Mouse (Mus musculus): Measurements from ENCODE around the gene Olfr800. TPM values are rescaled to one million over a fixed set of nuclear protein-coding genes. Genes with fewer than 3 reads are reported as not detected.

Olfr800 gene
- not detected in 2 replicates for polyA plus RNA-seq (2015; fragmentation: Nextera tagmentation; extraction: Ambion mirVana)

DNA sequence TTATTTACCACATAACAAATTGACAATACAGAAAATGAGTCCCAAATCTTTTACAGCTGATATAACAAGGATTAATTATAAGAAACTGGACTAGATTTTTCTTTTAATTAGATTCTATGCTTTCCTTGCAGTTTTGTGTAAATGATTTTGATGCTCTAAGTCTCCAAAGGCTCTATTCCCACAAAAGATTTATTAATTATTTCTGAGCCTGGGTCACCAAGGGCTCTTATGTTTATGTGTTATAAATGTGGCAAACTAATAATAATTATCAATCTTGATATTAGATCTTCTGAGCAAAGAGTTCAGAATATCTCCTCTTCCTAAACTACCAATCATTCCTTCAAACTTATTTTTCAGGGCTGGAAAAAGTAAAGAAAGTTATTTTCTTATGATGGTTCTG is at the start of gene Olfr800:
TSS of gene Olfr800 (plus strand) at position 301 of the 400 bp plus-strand sequence.
- Histone ChIP-seq H3K27me3 (no peaks in the 10 kb centered on the region), H3K36me3 (no peaks in the 10 kb centered on the region), H3K27ac (no peak within 1 kb of the TSS)

DNA sequence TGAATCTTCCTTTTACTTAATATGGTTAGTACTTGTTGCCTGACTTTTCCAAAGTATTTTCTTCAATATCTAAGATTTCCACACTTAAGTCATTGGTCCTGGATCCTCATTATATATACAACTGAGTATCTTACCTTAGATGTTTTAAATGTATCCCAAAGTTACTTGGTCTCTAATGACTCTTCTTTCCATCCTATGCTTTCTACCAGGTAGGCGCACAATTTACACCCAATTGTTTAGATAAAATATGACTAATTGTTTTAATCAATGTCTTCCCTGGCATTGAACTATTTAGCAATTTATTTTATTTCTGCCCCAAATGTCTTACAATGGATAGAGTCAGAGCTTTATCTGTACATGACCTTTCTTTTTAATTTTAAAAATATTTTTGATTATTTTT is 45.0 kb upstream of the Olfr800 start, which contains the start of gene Olfr796:
TSS of gene Olfr796 (minus strand) at position 101 of the 400 bp plus-strand sequence.
- Histone ChIP-seq H3K27me3 (no peaks in the 10 kb centered on the region), H3K4me2 (no peak within 1 kb of the TSS), H3K9me3 (no peaks in the 10 kb centered on the region), H3K36me3 (no peaks in the 10 kb centered on the region), H3K4me1 (no peaks in the 10 kb centered on the region), H3K27ac (no peak within 1 kb of the TSS), H3K4me3 (no peak within 1 kb of the TSS), H3K9ac (no peak within 1 kb of the TSS)
- 96% methylated on average over 1 of the region's 1 CpGs for WGBS
- no peak for ATAC-seq (ENCODE audit: insufficient number of reproducible peaks, low FRiP score, low TSS enrichment, low read depth)

More for the DNA sequence above, at the start of gene Olfr800:
- no peak within 1 kb of the TSS for H3K4me3 ChIP-seq
- no peak for ATAC-seq (ENCODE audit: insufficient number of reproducible peaks, low FRiP score, low TSS enrichment, low read depth)
- no peak within 1 kb of the TSS for H3K4me2 ChIP-seq
- no peak within 1 kb of the TSS for H3K9ac ChIP-seq
- H3K4me1 ChIP-seq, result no peaks in the 10 kb centered on the region
- H3K9me3 ChIP-seq, result no peaks in the 10 kb centered on the region

DNA sequence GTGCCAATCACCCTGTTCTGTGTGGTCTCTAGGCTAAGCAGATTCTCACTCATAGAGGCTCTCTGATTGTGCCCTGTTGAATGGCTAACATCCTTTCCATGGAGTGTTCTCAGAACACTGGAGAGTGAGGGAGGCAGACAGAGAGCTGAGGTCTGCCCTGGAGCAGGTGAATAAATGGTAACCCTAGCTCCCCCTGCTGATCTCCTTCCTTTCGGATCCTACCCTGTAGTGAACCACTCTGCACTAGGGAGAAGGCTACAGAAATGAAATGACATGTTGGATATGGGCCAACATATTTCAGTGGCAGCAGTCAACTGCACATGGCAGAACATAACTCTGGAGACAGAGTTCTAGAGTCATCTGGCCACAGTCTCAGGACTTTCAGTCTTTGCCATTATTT is 35.8 kb upstream of the Olfr800 start:
- Histone ChIP-seq H3K9me3 (no peaks in the 10 kb centered on the region), H3K4me3 (no peak overlapping the region), H3K27ac (no peak overlapping the region), H3K9ac (no peak overlapping the region), H3K4me1 (no peaks in the 10 kb centered on the region), H3K4me2 (no peak overlapping the region), H3K27me3 (no peaks in the 10 kb centered on the region), H3K36me3 (no peaks in the 10 kb centered on the region)
- no peak for ATAC-seq (ENCODE audit: insufficient number of reproducible peaks, low FRiP score, low TSS enrichment, low read depth)
- 15% methylated on average over 1 of the region's 1 CpGs for WGBS

DNA sequence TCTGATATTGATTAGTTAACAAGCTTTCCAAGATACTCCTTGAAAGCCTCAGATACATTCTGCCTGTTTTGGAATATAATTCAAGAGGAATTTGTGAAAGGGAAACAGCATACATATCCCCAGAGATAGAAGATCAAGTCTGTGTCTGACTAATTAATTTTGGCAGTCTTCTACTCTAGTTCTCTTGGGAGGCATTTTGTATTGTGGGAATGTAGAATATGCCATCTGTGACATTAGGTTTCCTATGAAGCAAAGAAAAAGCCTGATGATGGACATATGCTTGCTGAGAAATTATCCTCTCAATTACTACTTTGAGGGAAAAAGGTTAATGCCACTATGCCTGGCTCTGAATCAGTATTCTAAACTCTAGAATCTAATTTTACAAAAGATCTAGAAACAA is 34.2 kb upstream of the Olfr800 start:
- no peak for ATAC-seq (ENCODE audit: insufficient number of reproducible peaks, low FRiP score, low TSS enrichment, low read depth)

DNA sequence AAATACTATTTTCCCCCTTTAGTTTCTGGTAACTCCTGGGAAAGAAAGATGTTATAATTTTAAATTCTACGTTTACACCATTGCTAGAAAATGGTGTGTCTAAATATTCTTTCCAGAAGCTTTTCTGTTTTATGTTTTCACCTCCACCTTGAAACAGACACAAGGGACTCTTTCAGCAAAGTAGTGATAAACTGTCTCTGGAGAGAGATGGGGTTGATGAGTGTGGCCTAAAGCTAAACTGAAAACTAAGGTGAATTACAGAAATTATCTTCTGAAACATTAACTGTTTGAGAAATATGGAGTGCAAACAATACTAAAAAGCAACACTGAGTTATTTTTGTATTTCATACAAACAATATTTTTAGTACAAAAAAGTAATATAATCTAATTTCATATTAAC is 29.7 kb upstream of the Olfr800 start, which contains the start of gene Olfr798:
TSS of gene Olfr798 (minus strand) at position 101 of the 400 bp plus-strand sequence.
- WGBS, result 76% methylated on average over 1 of the region's 1 CpGs
- Histone ChIP-seq H3K36me3 (no peaks in the 10 kb centered on the region), H3K4me2 (no peak within 1 kb of the TSS), H3K27me3 (no peaks in the 10 kb centered on the region), H3K9ac (no peak within 1 kb of the TSS), H3K4me3 (no peak within 1 kb of the TSS), H3K9me3 (no peaks in the 10 kb centered on the region), H3K4me1 (no peaks in the 10 kb centered on the region), H3K27ac (no peak within 1 kb of the TSS)
- ATAC-seq (ENCODE audit: insufficient number of reproducible peaks, low FRiP score, low TSS enrichment, low read depth), result no peak

More for the DNA sequence above, 34.2 kb upstream of the Olfr800 start:
- no peaks in the 10 kb centered on the region for H3K4me1 ChIP-seq
- H3K4me3 ChIP-seq, result no peak overlapping the region
- no peaks in the 10 kb centered on the region for H3K9me3 ChIP-seq
- no peaks in the 10 kb centered on the region for H3K27me3 ChIP-seq
- H3K27ac ChIP-seq, result no peak overlapping the region
- H3K4me2 ChIP-seq, result no peak overlapping the region
- no peak overlapping the region for H3K9ac ChIP-seq
- H3K36me3 ChIP-seq, result no peaks in the 10 kb centered on the region

DNA sequence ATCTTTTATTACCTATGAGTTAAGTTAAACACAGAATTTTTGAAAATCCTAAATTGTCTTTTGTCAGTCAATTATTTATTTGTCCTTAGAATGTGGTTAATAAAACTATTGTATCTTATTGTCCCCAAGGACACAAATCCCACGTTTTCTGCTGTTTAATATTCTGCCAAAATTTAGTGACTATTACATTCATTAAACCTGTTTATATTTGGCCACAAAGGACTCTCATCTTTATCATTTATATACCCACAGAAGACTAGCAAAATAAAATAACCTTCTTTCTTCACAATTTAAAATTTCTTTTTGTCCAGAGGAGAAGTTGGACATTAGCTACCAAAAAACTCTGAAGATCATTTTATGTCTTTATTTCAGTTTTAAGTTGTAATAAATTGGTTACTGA is 20.3 kb upstream of the Olfr800 start, which contains the start of gene Olfr799:
TSS of gene Olfr799 (plus strand) at position 301 of the 400 bp plus-strand sequence.
- no peaks in the 10 kb centered on the region for H3K36me3 ChIP-seq
- H3K27me3 ChIP-seq, result no peaks in the 10 kb centered on the region
- H3K27ac ChIP-seq, result no peak within 1 kb of the TSS
- H3K4me2 ChIP-seq, result no peak within 1 kb of the TSS
- no peak for ATAC-seq (ENCODE audit: insufficient number of reproducible peaks, low FRiP score, low TSS enrichment, low read depth)
- no peak within 1 kb of the TSS for H3K9ac ChIP-seq
- no peaks in the 10 kb centered on the region for H3K9me3 ChIP-seq
- WGBS, result 10% methylated on average over 1 of the region's 1 CpGs
- no peak within 1 kb of the TSS for H3K4me3 ChIP-seq
- H3K4me1 ChIP-seq, result no peaks in the 10 kb centered on the region

DNA sequence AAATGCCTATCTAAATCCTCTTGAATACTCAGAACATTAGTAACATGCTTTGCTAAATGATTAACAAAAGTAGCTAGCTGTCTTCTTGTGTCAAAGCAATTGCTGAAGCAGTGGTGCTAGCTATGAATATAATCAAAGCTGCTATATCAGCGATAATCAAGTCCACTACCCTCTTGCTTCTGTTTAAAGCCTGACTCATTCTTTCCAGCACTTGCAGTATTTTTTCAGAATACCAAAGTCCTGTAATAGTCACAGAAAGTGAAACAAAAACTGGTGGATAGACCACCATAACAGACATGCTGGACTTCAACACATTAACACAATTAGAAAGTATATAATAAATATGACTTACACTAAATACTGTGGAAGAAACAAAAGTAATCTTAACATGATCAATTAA is 5.7 kb upstream of the Olfr800 start:
- 92% methylated on average over 1 of the region's 1 CpGs for WGBS
- Histone ChIP-seq H3K9ac (no peak overlapping the region), H3K27me3 (no peaks in the 10 kb centered on the region), H3K36me3 (no peaks in the 10 kb centered on the region), H3K4me1 (no peaks in the 10 kb centered on the region), H3K27ac (no peak overlapping the region), H3K4me3 (no peak overlapping the region), H3K9me3 (no peaks in the 10 kb centered on the region), H3K4me2 (no peak overlapping the region)
- no peak for ATAC-seq (ENCODE audit: insufficient number of reproducible peaks, low FRiP score, low TSS enrichment, low read depth)

DNA sequence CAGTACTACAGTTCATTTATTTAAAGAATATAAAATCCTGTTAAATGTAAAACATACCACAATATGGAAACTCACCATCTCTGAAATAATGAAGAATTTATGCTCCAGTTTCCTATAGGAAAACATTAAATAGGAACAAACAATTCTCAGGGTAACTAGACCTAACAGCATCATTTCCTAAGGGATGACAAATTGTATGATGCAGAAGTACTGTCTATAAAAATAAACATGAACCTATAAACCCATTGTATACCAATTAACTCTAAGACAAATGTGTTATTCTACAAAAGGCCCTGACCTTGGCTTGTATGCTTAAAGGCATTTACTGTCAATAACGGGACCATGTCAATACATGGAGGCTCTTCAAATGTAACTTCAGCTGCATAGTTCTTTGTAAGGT is 16.3 kb downstream of the Olfr800 start, which contains the start of gene Olfr801:
TSS of gene Olfr801 (minus strand) at position 101 of the 400 bp plus-strand sequence.
- no peak within 1 kb of the TSS for H3K4me3 ChIP-seq
- no peak within 1 kb of the TSS for H3K9ac ChIP-seq
- no peaks in the 10 kb centered on the region for H3K4me1 ChIP-seq
- ATAC-seq (ENCODE audit: insufficient number of reproducible peaks, low FRiP score, low TSS enrichment, low read depth), result no peak
- H3K4me2 ChIP-seq, result no peak within 1 kb of the TSS
- no peaks in the 10 kb centered on the region for H3K36me3 ChIP-seq
- no peaks in the 10 kb centered on the region for H3K27me3 ChIP-seq
- H3K9me3 ChIP-seq, result no peaks in the 10 kb centered on the region
- no peak within 1 kb of the TSS for H3K27ac ChIP-seq
- 68% methylated on average over 1 of the region's 1 CpGs for WGBS

DNA sequence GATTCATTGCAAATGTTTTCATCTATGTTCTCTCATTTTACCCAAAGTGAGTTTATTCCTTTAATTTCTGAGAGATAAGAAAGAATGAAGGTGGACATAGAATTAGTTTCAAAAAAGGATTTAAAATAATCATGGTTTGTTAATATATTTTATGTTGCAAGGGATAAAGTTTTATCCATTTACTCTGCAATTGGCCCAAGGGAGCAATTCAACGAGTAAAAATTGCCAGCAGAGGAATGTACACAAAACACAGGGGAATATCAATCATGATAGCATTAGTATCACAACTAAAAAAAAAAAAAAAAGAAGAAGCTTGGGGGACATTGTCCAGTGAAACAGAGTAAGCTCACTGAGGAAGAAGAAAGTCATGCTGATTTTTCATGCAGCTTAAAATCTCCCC is 30.6 kb downstream of the Olfr800 start, which contains the start of gene Olfr802:
TSS of gene Olfr802 (minus strand) at position 101 of the 400 bp plus-strand sequence.
- Histone ChIP-seq H3K9ac (no peak within 1 kb of the TSS), H3K27ac (no peak within 1 kb of the TSS), H3K4me2 (no peak within 1 kb of the TSS), H3K9me3 (no peaks in the 10 kb centered on the region), H3K4me1 (no peaks in the 10 kb centered on the region), H3K36me3 (no peaks in the 10 kb centered on the region), H3K27me3 (no peaks in the 10 kb centered on the region), H3K4me3 (no peak within 1 kb of the TSS)
- WGBS, result 56% methylated on average over 1 of the region's 1 CpGs
- ATAC-seq (ENCODE audit: insufficient number of reproducible peaks, low FRiP score, low TSS enrichment, low read depth), result no peak

DNA sequence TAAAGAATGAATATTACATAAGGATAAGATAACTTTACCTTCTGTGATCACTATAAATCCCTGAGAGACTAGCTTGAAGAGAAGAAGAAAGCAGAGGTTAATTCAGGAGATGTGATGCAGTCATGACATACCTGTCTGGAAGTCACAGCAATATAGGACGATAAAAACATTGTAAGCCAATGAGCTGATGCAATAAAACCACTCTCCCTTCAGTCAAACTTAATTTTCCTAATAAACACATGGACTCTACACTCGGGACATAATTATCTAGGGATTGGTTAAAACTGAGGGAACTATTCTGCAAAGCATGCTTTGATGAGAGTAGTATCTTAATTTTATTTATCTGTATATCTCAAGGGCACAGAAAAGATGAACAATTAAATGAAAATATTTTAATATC is 36.7 kb downstream of the Olfr800 start, which contains the start of gene Olfr803:
TSS of gene Olfr803 (minus strand) at position 101 of the 400 bp plus-strand sequence.
- no peaks in the 10 kb centered on the region for H3K27me3 ChIP-seq
- no peaks in the 10 kb centered on the region for H3K9me3 ChIP-seq
- H3K4me3 ChIP-seq, result no peak within 1 kb of the TSS
- H3K4me1 ChIP-seq, result no peaks in the 10 kb centered on the region
- no peak for ATAC-seq (ENCODE audit: insufficient number of reproducible peaks, low FRiP score, low TSS enrichment, low read depth)
- WGBS, result 63% methylated on average over 2 of the region's 2 CpGs
- no peak within 1 kb of the TSS for H3K27ac ChIP-seq
- no peak within 1 kb of the TSS for H3K9ac ChIP-seq
- no peaks in the 10 kb centered on the region for H3K36me3 ChIP-seq
- no peak within 1 kb of the TSS for H3K4me2 ChIP-seq

DNA sequence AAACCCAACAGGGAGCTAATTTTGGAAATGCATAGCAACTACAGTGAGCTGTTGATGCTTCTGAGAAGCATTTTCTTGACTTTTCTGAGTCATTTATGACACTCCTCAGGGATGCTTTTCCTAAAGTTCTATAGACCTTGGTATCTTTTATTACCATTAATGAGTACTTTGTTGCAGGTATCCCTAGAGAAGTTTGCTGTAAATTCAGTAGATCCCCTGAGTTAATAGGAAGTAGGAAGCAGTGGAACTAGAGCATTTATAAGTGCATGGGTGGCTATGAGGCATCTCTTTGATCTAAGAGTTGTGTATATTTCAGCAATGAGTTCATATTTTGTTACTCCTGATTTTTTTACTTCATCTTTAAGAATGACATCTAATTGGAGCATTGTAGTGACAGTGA is 45.4 kb downstream of the Olfr800 start, which contains the start of gene Olfr804:
TSS of gene Olfr804 (plus strand) at position 301 of the 400 bp plus-strand sequence.
- no peak within 1 kb of the TSS for H3K4me3 ChIP-seq

More for the DNA sequence above, 45.4 kb downstream of the Olfr800 start, which contains the start of gene Olfr804:
- Histone ChIP-seq H3K4me2 (no peak within 1 kb of the TSS), H3K27me3 (no peaks in the 10 kb centered on the region), H3K9ac (no peak within 1 kb of the TSS), H3K27ac (no peak within 1 kb of the TSS), H3K4me1 (no peaks in the 10 kb centered on the region), H3K9me3 (no peaks in the 10 kb centered on the region), H3K36me3 (no peaks in the 10 kb centered on the region)
- ATAC-seq (ENCODE audit: insufficient number of reproducible peaks, low FRiP score, low TSS enrichment, low read depth), result no peak
